Mouse (Mus musculus): ENCODE measurements around the gene Fcgr2b. TPM values are rescaled to one million over a fixed set of nuclear protein-coding genes. Genes with fewer than 3 reads are reported as not detected.
"Not testable (repeated sequence)": the region's sequence is repeated elsewhere in the genome, so short reads cannot be mapped to it uniquely, and the experiment has no call there.

The Fcgr2b gene
- polyA plus RNA-seq, 1 experiment from 2014 or later = 3.0 TPM

GRCm38 (mm10) chr1:170997756-170998655 is 21.7 kb upstream of the Fcgr2b start:
- H3K9ac ChIP-seq = 0 out of 2 replicates have a peak overlapping the region, but pooled peaks have one; percentile 3
- H3K4me3 ChIP-seq (replicated peaks) = peak overlapping the region; percentile 17; the same call in 1 of the 2 replicates
- peak; percentile 43; the same call in 1 of the 2 replicates for ATAC-seq (ENCODE audit: low read depth)

GRCm38 (mm10) chr1:170996753-170997152 is 20.4 kb upstream of the Fcgr2b start:
- Histone ChIP-seq H3K9ac (no peak overlapping the region), H3K4me2 (no peak overlapping the region), H3K27ac (no peak overlapping the region), H3K27me3 (no peaks in the 10 kb centered on the region), H3K36me3 (no peaks in the 10 kb centered on the region), H3K9me3 (replicated peaks) (no peaks in the 10 kb centered on the region), H3K4me3 (replicated peaks) (no peak overlapping the region), H3K4me1 (replicated peaks) (0 out of 2 replicates have a peak, but pooled peaks cover 5% of the 10 kb centered on the region)
- peak; percentile 45; the same call in 1 of the 2 replicates for ATAC-seq (ENCODE audit: low read depth)
- DNase-seq = peak; percentile 47
- WGBS (ENCODE audit: insufficient replicate concordance) = 21% methylated on average over 3 of the region's 3 CpGs

More at GRCm38 (mm10) chr1:170997756-170998655, 21.7 kb upstream of the Fcgr2b start:
- Histone ChIP-seq H3K27ac (no peak overlapping the region), H3K36me3 (no peaks in the 10 kb centered on the region), H3K9me3 (replicated peaks) (no peaks in the 10 kb centered on the region), H3K4me2 (peak overlapping the region; percentile 43), H3K4me1 (replicated peaks) (0 out of 2 replicates have a peak, but pooled peaks cover 5% of the 10 kb centered on the region), H3K27me3 (no peaks in the 10 kb centered on the region)
- WGBS (ENCODE audit: insufficient replicate concordance) = 24% methylated on average over 21 of the region's 21 CpGs
- DNase-seq = peak; percentile 21

GRCm38 (mm10) chr1:170996034-170996433 is 19.7 kb upstream of the Fcgr2b start:
- 0 out of 2 replicates have a peak, but pooled peaks cover 5% of the 10 kb centered on the region for H3K4me1 ChIP-seq (replicated peaks)
- H3K36me3 ChIP-seq = no peaks in the 10 kb centered on the region
- no peak overlapping the region for H3K27ac ChIP-seq
- H3K4me2 ChIP-seq = no peak overlapping the region
- no peaks in the 10 kb centered on the region for H3K9me3 ChIP-seq (replicated peaks)
- ATAC-seq (ENCODE audit: low read depth) (no peak), DNase-seq (no peak)
- no peak overlapping the region for H3K9ac ChIP-seq
- H3K27me3 ChIP-seq = no peaks in the 10 kb centered on the region
- 41% methylated on average over 3 of the region's 3 CpGs for WGBS (ENCODE audit: insufficient replicate concordance)
- no peak overlapping the region for H3K4me3 ChIP-seq (replicated peaks)

DNA sequence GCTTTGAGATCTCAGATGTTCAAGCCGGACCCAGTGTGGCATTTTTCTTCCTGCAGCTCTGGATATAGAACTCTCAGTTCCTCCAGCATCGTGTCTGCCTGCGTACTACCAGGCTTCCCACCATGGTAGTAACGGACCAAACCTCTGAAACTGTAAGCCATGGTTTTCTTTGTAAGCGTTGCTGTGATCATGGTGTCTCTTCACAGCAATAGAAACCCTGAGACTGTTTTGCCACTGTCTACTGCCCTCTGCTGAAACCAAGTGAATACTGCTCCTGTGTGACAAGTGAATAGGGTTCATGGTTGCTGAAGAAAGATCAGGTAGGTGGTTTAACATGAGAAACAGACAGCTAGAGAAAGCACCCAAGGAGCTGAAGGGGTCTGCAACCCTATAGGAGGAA is 16.2 kb upstream of the Fcgr2b start:
- Histone ChIP-seq H3K27me3 (no peaks in the 10 kb centered on the region), H3K36me3 (no peaks in the 10 kb centered on the region), H3K4me2 (no peak overlapping the region), H3K9me3 (replicated peaks) (no peaks in the 10 kb centered on the region), H3K4me1 (replicated peaks) (no peaks in the 10 kb centered on the region), H3K27ac (no peak overlapping the region), H3K4me3 (replicated peaks) (no peak overlapping the region), H3K9ac (no peak overlapping the region)
- DNase-seq (no peak), ATAC-seq (ENCODE audit: low read depth) (no peak)
- WGBS (ENCODE audit: insufficient replicate concordance) = 34% methylated on average over 5 of the region's 5 CpGs

DNA sequence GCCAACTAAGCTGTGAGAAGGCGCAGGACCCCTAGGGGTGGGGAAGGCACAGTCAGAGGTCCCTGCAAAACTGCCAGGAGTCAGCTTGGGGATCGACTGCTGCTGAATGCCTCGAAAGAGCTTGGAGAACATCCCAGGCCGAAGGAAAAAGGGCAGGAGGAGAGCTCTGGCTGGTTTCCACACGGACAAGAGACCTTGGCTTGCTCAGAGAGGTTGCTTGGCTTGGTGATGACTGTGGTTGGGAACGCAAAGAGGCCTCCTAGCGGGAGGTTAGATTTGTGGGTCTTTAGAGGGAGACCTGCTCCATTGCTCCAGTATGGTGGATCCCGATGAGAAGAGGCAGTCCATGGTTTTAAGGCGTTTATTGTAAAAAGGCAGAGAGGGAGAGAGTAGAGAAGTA is 13.3 kb upstream of the Fcgr2b start:
- WGBS (ENCODE audit: insufficient replicate concordance) = 59% methylated on average over 9 of the region's 9 CpGs
- no peaks in the 10 kb centered on the region for H3K27me3 ChIP-seq
- no peak overlapping the region for H3K4me2 ChIP-seq
- no peak for DNase-seq
- no peak overlapping the region for H3K4me3 ChIP-seq (replicated peaks)
- H3K9ac ChIP-seq = no peak overlapping the region
- no peak overlapping the region for H3K27ac ChIP-seq
- H3K9me3 ChIP-seq (replicated peaks) = no peaks in the 10 kb centered on the region
- H3K36me3 ChIP-seq = no peaks in the 10 kb centered on the region
- H3K4me1 ChIP-seq (replicated peaks) = no peaks in the 10 kb centered on the region
- ATAC-seq (ENCODE audit: low read depth) = no peak

DNA sequence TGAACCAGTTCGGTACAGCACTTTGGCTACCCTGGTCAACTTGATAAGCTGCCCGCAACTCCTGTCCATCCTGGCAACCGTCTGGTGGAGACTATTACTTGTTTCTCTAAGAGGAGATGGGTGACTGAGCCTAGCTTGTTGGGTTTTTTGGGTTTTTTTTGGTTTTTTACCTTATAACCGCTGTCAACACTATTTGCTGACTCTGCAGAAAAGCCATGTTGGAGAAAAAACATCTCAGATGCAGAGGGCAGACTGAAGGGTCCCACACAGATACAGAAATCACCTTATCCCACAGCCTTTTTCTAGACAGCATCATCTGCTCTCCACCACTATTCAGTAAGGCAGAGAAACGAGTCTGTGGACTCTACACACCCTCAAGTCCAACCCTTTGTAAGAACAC is 9.5 kb upstream of the Fcgr2b start:
- Histone ChIP-seq H3K27me3 (no peaks in the 10 kb centered on the region), H3K4me3 (replicated peaks) (no peak overlapping the region), H3K4me2 (no peak overlapping the region), H3K4me1 (replicated peaks) (no peaks in the 10 kb centered on the region), H3K9ac (no peak overlapping the region), H3K27ac (no peak overlapping the region), H3K9me3 (replicated peaks) (no peaks in the 10 kb centered on the region), H3K36me3 (no peaks in the 10 kb centered on the region)
- 65% methylated on average over 5 of the region's 5 CpGs for WGBS (ENCODE audit: insufficient replicate concordance)
- no peak for DNase-seq
- no peak for ATAC-seq (ENCODE audit: low read depth)

- Histone ChIP-seq H3K27ac (no peak overlapping the region), H3K9me3 (replicated peaks) (no peaks in the 10 kb centered on the region), H3K4me1 (replicated peaks) (no peaks in the 10 kb centered on the region), H3K36me3 (no peaks in the 10 kb centered on the region), H3K4me2 (no peak overlapping the region), H3K4me3 (replicated peaks) (no peak overlapping the region), H3K27me3 (no peaks in the 10 kb centered on the region), H3K9ac (no peak overlapping the region)
- no peak for ATAC-seq (ENCODE audit: low read depth)
- DNase-seq = no peak
- 42% methylated on average over 3 of the region's 3 CpGs for WGBS (ENCODE audit: insufficient replicate concordance)
These were observed 8.7 kb upstream of the Fcgr2b start for GRCm38 (mm10) chr1:170985092-170985491.

- H3K4me2 ChIP-seq = no peak overlapping the region
- ATAC-seq (ENCODE audit: low read depth) = no peak
- no peaks in the 10 kb centered on the region for H3K4me1 ChIP-seq (replicated peaks)
- H3K9ac ChIP-seq = no peak overlapping the region
- DNase-seq = no peak
- no peaks in the 10 kb centered on the region for H3K27me3 ChIP-seq
- WGBS (ENCODE audit: insufficient replicate concordance) = 47% methylated on average over 4 of the region's 4 CpGs
- H3K27ac ChIP-seq = no peak overlapping the region
- H3K36me3 ChIP-seq = no peaks in the 10 kb centered on the region
- H3K4me3 ChIP-seq (replicated peaks) = no peak overlapping the region
- no peaks in the 10 kb centered on the region for H3K9me3 ChIP-seq (replicated peaks)
These were observed 6.7 kb upstream of the Fcgr2b start for GRCm38 (mm10) chr1:170983066-170983465.

GRCm38 (mm10) chr1:170982301-170982700 is 6.0 kb upstream of the Fcgr2b start:
- ATAC-seq (ENCODE audit: low read depth) (no peak), DNase-seq (no peak)
- no peaks in the 10 kb centered on the region for H3K36me3 ChIP-seq
- H3K27ac ChIP-seq = no peak overlapping the region
- H3K9ac ChIP-seq = no peak overlapping the region
- no peaks in the 10 kb centered on the region for H3K27me3 ChIP-seq
- H3K4me2 ChIP-seq = no peak overlapping the region
- no peaks in the 10 kb centered on the region for H3K4me1 ChIP-seq (replicated peaks)
- 67% methylated on average over 2 of the region's 2 CpGs for WGBS (ENCODE audit: insufficient replicate concordance)
- no peak overlapping the region for H3K4me3 ChIP-seq (replicated peaks)
- H3K9me3 ChIP-seq (replicated peaks) = no peaks in the 10 kb centered on the region

DNA sequence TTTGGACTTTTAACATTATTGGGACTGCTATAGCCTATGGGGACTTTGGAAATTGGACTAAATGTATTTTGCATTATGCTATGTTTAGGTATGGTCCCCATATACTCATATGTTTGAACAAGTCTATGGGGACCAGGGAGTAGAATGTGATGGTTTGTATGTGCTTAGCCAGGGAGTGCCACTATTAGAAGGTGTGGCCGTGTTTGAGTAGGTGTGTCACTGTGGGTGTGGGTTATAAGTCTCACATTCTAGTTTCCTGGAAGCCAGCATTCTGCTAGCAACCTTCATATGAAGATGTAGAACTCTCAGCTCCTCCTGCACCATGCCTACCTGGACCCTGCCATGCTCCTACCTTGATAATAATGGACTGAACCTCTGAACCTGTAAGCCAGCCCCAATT is 5.3 kb upstream of the Fcgr2b start:
- not testable (repeated sequence) for H3K27me3 ChIP-seq; H3K9me3 ChIP-seq (replicated peaks); H3K4me3 ChIP-seq (replicated peaks); H3K36me3 ChIP-seq; H3K27ac ChIP-seq; ATAC-seq (ENCODE audit: low read depth); H3K9ac ChIP-seq; H3K4me1 ChIP-seq (replicated peaks); H3K4me2 ChIP-seq; DNase-seq
- 38% methylated on average over 1 of the region's 1 CpGs for WGBS (ENCODE audit: insufficient replicate concordance)

GRCm38 (mm10) chr1:170978601-170979000 is 2.3 kb upstream of the Fcgr2b start:
- no peak for ATAC-seq (ENCODE audit: low read depth)
- no peak for DNase-seq
- no peak overlapping the region for H3K4me2 ChIP-seq
- no peaks in the 10 kb centered on the region for H3K4me1 ChIP-seq (replicated peaks)
- no peak overlapping the region for H3K9ac ChIP-seq
- no peaks in the 10 kb centered on the region for H3K9me3 ChIP-seq (replicated peaks)
- H3K4me3 ChIP-seq (replicated peaks) = no peak overlapping the region
- no peaks in the 10 kb centered on the region for H3K27me3 ChIP-seq
- no peaks in the 10 kb centered on the region for H3K36me3 ChIP-seq
- H3K27ac ChIP-seq = no peak overlapping the region
- 49% methylated on average over 4 of the region's 4 CpGs for whole genome bisulfite sequencing (ENCODE audit: insufficient replicate concordance)

DNA sequence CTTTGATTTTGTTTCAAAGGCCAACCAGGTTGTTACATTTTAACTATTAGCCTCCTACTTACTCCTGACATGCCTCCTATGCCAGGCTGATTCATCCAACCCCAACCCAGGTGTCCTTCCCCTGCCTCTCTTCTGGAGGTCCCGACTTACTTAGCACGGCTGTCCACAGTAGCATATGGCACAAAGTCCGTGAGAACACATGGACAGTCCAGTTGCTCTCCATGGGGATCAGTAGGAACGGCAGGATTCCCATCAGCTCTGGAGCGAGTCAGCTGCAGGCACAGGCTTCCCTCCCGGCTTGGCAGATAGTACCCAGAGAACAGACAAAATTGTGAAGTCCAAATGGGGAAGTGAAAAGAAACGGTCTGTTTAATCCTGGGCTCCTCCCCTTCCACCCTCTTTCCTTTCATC is 591 bp downstream of the Fcgr2b start:
- Histone ChIP-seq H3K4me2 (no peak overlapping the region), H3K36me3 (no peaks in the 10 kb centered on the region), H3K4me3 (replicated peaks) (no peak overlapping the region), H3K9ac (no peak overlapping the region), H3K9me3 (replicated peaks) (no peaks in the 10 kb centered on the region), H3K4me1 (replicated peaks) (no peaks in the 10 kb centered on the region), H3K27ac (no peak overlapping the region), H3K27me3 (no peaks in the 10 kb centered on the region)
- ATAC-seq (ENCODE audit: low read depth) = no peak
- 24% methylated on average over 7 of the region's 7 CpGs for WGBS (ENCODE audit: insufficient replicate concordance)
- no peak for DNase-seq
